Mouse (Mus musculus) kidney, postnatal 10 days (tissue): ENCODE data around the gene Trnt1.

ENCODE experiments used
- DNase-seq: peaks from one replicate; pipeline ENCODE4 v3.0.0; 2021; ENCODE audit warnings: mixed read lengths

The Trnt1 gene

DNA sequence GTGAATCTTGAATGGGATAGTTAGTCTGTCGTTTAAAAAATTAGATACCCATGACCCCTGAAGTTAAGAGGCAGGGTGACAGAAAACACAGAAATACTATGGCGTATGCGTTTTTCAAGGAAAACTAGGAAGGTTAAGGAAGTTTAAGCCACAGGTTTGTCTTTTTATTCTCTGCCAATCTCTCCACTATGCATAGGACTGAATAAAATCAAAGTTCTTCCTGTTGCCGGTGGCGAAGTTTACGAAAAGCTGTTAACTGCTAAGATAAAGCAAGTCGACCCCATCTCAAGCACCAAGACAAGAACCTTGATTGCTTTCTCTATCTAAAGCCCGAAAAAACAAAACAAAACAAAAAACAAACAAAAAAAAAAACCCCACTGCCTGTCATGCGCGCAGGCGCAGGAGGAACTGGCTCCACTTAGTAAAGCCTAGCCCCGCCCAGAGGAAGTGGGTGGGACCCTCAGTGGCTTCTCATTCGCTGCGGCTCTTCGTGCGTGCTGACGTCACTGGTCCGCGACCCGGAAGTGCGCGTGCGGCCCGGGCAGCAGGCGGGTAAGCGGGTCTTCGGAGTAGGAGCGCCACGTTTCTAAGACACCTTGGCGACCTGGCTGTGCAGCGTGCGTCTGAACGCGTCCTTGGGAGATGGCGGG is at the start of gene Trnt1:
Gene Trnt1, plus strand, starts transcription at position 481 of the 650 bp plus-strand sequence.
- peak; percentile 99 for DNase-seq

DNA sequence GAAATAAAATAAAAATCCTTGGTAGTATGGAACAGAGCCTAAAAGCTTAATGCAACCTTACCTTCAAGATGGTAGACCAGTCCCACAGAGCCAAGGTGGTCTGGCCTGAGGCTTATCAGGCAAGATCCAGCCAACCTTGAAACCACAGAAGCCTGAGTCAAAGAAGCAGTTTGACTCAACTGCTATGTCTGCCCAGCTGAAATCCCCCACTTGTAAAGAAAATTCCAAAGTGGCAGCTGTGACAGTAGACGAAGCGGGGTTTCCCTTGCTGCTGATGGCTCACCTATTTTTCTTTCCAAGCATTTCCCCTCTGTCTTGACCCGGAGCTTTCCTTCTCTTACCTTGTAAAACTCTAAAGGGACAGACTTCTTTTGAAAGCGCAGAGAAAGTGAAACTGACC is 43.3 kb upstream of the Trnt1 start:
- no peak for DNase-seq

DNA sequence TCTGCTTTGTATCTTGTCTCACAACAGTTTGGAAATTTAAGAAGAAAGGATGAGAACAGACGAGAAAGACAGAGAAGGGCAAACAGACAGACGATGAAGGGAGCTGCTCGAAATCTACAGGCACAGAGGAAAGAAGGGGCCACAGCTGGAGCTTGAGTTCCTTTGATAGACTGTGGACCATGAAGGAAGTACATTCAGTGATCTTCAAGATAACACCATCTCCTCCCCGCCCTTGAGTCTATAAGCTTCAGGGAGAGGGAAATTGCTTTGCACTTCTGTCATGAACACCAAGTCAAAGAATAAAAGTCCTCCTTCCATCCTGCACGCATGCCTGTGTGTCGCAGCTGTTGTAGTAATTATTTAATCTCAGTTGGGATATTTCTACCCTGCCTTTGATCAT is 42.8 kb upstream of the Trnt1 start:
- DNase-seq: no peak

DNA sequence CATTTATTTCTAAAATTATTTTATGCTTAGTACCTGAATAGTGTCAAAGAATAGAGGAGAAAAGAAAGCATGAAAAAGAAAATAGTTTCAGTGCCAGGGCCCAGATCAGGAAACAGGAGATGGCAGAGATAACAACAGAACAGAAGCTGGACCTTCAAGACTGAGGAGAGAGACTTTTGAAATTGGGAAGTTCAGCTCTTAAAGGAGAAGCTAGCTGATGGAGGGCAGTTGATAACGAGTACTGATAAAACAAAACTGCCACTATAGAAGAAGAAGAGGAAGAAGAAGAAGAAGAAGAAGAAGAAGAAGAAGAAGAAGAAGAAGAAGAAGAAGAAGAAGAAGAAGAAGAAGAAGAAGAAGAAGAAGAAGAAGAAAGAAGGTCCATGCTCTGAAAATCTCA is 41.2 kb upstream of the Trnt1 start:
- DNase-seq: no peak

DNA sequence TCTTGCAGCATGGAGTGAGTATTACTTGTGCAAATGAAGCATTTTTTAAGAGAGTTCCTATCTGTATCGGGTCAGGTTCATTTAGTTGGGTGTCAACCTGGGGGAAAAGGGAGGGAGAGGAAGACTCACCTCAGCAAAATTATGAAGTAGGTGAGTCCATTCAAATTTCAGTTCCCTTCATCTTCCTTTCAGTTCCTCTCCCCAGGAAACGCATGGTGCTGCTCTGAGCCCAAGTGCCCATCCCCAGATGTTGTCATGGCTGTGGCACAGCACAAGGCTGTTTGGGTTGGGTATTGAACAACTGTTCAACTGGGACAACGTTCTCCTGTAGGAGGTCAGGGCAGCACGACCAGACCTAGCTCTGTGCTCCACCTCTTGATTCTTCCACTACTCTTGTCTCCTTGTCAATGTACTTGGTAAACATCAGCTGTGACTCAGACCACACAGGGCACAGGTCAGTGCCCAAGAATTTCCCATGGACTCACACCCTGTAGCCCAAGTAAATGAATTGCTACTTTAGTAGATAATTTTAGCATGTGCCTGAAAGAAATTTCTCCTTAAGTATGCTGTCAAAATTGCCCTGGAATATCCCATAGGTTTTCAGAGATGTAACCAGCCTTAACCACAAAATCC is 39.1 kb upstream of the Trnt1 start:
- peak; percentile 10 for DNase-seq

DNA sequence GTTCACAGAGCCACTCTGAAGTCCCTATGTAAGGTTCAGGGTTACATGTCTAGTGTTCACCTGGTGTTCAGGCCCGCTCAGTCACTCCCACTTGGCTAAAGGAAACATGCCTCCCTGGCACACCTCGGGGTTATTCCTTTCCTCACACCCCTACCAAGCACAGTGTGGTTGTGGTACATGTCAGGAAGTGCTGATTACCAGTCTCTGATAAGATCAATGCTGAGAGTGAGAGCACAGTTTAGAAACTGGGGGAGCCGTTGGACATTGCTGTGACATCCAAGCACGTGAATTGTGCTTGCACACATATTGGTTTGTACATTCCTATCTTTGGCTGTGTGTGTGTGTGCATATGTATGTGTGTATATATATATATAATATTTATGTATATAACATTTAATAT is 36.4 kb upstream of the Trnt1 start:
- no peak for DNase-seq

DNA sequence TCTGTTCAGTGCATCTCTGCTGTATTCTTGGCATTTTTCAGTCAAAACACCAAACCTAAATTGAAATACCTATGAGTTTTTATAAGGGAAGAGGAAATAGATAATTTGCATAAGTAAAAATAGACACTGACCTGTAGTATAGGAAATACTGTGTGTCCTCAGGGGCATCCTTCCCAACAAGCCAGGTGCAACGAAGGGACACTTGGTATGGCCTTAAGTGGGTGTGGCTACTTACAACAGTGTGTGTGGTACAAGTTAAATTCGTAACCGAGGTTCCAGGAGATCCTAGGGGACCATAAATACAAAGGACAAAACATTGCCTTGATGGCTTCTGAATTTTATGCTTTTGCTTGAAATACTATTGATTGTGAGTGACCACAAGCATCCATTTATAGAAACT is 30.7 kb upstream of the Trnt1 start:
- DNase-seq: no peak

DNA sequence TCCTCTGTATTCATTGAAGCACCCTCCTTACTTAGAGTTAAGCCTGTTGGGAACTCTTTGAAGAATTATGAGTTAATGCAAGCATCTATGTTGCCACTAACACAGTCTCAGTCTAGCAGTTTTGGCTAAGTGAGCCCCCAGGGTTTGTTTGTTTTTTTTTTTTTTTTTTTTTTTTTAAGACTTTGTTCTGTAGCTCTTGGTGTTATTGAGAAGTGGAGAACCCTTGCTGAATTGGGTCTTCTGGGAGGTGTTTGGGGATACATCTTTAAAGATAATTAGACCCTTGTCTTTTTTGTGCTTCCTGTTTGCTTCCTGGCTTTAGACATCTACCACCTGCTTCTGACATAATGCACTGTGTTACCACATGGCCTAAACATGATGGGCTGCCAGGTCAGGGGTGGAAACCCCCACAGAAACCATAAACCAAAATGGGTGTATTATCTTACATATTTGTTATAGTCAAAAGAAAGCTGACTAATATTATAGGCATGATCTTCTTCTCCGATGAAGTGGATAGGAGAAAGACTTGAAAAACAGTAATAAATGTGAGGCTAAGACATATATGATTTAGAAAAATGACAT is 28.6 kb upstream of the Trnt1 start:
- DNase-seq: no peak

DNA sequence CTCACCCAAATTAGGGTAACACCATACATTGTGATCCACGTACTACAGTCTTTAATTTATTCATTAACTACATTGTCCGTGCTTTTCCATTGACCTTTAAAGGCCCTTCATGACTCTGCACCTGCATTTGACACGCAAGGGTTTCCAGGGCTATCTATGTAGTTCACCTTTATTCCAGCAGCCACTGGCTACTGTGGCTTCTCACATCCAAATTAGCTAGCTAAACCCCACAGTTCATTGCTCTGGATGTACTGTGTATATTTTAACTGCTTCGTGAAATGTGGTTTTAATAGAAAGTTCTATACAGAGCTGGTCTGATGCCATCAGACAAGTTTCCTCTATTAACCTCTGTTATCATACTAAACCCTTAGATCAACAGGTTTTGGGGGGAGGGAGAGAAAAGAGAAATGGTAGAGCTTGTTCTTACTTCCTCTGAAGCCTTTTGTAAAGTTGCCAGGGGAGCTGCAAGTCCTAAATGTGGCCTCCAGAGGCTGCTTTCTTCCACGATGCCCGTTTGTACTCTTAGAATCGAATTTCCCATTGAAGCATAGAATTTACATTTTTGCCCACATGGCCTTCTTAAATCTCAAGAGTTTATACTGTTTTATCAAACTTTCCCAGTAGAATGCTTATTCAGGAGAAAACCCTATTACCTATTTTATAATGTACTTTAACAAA is 25.2 kb upstream of the Trnt1 start:
- DNase-seq: no peak

DNA sequence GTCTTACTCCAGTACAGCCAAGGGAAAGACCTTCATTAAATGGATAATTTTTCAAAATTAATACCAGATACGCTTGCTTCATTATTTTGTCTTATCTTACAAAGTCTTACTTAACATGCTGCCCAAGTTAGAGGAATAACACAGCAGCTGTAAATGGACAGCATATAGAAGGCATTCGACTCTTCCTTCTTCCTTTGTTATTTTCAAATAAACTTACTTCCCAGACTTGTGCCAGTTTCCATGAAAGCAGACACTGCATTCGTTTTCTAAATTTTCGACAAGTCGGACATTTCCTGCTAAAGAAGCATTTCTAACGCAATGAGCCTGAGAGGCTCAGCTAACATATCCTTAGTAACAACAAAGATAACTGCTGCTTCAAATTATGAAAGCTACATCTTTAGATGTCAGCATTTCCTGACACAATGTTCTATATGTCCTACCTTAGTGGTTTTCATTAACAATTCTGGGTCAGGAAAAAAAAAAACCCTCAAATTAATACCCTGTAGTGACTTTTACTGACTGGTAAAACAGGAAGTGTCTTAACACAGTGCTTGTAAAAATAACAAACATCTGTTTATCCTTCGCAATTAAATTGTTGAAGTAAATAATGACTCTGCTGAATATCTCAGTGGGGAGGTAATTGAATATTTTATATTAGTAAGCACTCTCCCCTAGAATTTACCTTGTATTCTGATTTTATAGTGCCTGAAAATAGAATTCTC is 23.1 kb upstream of the Trnt1 start:
- DNase-seq: no peak

DNA sequence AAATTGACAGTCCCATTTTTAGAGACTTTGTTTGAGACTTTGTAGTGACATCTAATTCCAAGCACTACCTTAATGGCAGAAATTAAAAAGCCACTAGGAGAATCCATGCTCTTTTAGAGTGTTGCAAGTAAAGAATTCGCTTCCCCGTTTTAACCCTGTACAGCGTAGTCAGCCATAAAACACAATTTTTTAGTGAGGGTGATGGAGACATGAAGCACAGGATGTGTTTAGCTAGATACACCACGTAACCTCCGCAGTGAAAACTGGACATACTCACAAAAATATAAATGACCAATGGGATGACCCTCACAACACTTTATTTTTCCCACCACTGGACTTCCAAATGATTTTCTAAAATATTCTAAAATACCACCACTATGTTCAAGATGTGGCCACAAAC is 21.7 kb upstream of the Trnt1 start:
- no peak for DNase-seq

DNA sequence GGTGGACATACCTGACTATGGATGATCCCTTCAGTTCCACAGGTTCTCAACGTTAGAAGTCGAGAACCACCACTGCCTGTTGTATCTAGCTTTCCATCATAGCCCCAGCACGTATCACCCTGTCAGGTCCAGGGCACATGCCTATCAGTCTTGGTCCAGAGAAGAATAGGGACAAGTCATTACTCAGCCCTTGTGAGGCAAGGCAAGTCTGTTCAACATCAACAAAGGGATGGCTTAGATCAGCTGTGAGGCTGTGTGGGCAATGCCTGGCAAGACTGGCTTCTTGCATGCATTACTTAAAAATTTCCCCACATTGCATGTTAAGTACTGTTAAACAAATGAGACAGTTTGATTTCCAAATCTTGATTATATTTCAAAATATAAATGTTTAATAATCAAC is 21.1 kb upstream of the Trnt1 start:
- no peak for DNase-seq

DNA sequence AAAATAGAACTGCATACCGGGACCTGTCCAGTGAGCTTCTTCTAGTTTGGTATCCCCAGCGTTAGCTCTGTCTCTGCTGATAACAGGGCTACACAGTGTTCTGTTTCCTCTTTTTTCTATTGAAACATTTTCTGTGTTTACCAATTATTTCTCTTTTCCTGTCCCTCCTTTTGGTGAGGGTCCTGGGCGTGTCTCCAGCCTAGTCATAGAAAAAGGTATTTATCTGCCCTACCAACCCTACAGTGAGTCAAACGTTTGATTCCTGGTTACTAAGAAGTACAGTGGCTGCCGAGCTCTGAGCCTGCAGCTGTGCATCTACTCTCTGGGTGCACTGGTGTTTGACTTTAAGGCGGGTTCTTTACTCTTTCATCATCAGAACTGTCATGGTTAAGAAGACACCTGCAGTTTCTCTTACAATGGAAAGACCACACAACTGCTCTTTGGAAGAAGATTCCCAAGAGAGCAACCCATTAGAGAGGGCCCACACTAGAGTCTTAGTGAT is 20.0 kb upstream of the Trnt1 start, which contains the start of gene Il5ra:
Gene Il5ra, minus strand, starts transcription at position 151 of the 502 bp plus-strand sequence.
- no peak for DNase-seq

DNA sequence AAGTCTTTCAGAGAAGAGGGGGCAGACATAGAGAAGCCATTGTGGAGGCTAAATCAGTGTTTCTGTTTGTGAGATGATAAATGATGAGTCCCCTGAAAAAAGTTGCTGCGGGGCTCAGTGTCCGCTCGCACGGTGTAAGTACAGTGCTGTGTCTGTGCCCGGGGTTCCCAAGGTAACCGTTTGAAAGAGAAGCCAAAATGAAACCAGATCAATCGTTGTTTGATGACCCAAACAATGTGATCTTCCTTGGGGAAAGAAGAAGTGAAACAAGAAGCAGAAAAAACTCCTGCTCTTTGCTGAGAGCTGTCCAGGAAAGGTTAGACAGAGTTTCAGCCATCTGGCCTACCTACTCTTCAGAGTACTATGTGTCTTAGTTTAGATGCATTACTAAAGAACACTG is 18.6 kb upstream of the Trnt1 start:
- DNase-seq: no peak

DNA sequence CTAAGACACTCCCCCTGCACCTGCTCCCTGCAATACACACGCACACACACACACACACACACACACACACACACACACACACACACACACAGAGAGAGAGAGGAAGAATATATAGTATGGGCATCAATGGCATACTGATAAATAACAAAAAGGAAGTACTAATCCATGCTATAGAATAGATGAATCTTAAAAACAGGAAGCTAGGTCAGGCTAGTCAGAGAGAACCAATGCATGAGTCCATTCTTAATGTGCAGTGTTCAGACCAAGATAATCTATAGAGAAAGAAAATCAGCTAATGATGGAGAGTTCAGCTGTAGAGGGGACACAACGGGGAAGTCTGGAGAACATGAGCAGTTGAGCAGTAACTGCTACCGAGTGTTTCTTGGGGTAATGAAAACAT is 10.6 kb upstream of the Trnt1 start:
- no peak for DNase-seq

DNA sequence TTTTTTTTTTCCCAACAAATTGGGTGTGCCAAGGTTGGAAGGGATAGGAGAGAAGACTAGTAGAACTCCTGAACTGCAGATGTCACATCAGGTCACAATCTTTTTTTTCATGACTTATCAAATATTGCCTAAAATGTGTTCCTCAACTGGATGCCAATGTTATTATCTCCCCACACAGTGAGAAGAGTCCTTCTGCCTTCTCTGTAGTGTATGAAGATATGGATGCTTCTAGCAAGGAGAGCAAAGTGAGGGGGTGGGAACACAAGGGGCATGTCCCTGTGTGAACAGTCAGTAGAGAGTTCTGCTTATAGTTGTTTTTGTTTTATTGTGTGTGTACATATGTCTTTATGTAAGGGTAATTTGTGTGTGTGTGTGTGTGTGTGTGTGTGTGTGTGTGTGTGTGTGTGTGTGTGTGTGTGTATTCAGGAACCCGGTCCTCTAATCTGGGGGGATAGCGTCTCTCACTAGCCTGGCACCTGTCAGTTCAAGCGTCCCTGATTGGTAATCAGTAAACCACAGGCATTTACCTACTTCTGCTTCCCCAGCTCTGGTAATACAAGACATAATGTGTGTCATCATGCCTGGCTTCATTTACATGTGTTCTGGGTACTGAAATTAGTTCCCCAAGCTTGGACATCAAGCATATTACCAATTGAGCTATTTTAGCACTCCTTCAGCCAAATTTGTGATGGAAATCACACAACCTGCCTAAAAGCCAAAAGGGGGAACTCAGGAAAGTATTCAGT is 8.3 kb upstream of the Trnt1 start:
- no peak for DNase-seq

DNA sequence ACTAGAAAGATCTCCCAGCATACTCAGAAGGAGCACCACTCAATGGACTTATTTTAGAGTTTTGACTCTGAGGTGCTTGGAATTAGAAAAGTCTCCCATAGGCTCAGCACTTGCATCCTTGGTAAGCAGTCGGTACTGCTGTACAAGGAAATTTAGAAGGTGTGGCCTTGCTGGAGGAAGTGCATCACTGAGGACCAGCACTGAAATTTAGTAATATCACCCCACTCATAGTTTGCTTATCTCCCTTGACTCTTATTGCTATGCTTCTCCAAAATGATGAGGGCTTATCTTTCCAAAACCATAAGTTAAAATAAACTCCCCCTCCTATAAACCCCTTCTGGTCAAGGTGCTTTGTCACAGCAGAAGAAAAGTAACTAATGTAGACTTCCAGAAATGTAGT is 7.4 kb upstream of the Trnt1 start:
- DNase-seq: no peak

DNA sequence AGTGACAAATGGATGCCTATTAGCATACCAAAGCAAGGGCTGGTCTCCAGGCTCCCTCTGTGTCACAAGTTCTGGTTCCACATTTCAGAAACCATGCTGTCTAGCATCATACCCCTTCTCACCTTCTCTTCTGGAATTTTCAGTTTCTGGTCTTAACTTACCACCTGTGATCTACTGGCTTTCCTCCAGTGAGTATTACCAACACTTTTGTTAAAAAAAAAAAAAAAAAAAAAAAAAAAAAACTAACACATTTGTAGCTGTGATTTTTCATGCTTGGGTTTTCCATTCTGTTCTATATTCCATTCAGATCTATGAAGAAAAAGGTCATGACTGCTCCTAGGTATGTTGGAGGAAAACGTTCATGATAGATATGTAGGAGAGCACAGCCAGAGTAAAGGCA is 3.0 kb upstream of the Trnt1 start:
- DNase-seq: no peak

DNA sequence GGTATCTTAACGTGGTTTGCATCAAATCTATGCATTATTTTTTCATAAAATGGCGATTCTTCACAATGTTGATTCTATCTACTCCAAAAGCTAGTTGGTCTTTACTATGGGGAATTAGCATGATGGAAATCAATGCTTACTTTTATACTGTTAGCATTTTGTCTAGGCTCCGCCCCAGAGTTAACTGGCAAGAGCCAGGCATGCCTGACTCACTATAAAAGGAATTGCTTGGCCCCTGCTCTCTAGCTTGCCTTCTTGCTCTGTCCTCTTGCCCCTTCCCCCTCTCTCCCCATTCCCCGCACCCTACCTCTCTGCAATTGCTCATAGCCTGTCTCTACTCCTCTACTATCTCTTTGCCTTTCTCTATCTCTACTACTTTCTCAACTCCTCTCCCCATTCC is 2.1 kb upstream of the Trnt1 start:
- no peak for DNase-seq

DNA sequence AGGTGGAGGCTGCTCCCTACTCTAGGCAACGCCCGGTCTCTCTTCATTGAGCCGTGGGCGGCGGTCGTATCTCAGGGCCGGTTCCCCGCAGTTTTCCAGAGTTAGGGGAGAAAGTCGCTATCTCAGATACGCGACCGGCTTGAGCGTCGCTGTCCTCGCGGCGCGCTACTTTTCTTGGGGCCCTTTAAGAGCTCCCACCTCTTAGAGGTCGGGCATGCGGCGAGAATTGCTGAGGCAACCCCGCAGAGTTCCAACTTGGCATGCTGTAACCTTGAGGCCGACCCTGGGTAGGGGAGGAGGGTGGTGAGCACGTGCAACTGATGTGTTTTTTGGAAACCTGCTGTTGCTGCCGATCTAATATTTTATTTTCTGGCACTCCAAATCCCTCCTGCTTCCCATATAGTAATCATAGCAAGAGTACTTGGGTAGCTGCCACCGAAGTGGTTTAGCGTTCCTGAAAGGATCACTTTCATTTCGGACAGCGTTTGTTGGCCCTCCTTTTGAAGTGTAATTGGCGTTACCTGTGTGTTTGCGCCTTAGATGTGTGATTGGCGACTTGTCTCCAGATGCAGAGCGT is 458 bp downstream of the Trnt1 start:
- DNase-seq: no peak

DNA sequence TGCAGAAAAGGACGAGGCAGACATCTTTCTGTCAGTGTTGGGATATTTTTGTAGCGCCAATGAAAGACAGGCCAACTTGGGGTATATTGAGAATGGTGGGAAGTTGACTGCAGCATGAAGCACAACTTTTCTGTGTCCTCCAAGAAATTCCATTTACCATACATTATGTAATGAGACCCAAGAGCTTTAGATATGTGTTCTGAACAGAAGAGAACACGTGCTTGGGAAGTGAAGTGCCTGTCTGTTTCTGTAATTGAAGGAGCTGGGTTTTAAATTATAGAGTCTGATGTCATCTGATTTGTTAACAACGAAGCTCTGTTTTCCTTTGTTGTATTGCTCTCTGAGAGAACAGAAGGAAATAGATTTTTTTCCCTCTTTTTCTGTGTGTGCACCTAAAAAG is 1.1 kb downstream of the Trnt1 start:
- no peak for DNase-seq

DNA sequence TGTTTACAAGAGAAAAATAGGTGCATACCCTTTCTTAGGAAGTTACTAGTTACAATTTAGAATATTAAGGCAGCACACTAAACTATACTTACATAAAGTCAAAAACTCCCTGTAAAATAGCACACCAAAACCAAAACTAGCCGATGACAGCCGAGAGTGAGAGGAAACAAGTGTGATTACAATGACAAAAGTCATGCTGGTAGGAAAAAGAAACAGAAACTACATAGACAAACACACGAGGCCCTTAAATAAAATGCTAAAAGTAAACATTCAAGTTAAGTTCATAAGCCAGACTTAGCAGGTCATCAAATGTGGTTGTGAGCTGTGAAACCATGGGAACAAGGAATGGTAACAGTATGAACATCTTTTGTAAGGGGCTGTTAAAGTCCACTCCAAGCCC is 18.2 kb downstream of the Trnt1 start:
- no peak for DNase-seq
